Mouse (Mus musculus) heart, postnatal 0 days (tissue): Measurements from ENCODE around the gene Gpx1.

Source experiments
- CTCF ChIP-seq: IDR thresholded peaks from 2 replicates; pipeline ENCODE4 v1.5.1; 2016; ENCODE audit warnings: antibody characterized with exemption, control low read depth, low read depth
- EP300 ChIP-seq: IDR thresholded peaks from 2 replicates; pipeline ENCODE4 v1.6.1; 2016; ENCODE audit warnings: antibody characterized with exemption, low read depth

- TF ChIP-seq CTCF (no peak), EP300 (no peak)
Observed at GRCm38 (mm10) chr9:108379294-108379693, 40.6 kb downstream of the Gpx1 start.
